Mouse (Mus musculus) adrenal gland (tissue): ENCODE measurements at regions not wholly inside any gene's neighbourhood (a gene's known extent, or its start where the extent isn't known, plus 50 kb on each side); places are given as distances from the start of the nearest gene placed in this dataset.
"Not testable (repeated sequence)": the region's sequence is repeated elsewhere in the genome, so short reads cannot be mapped to it uniquely, and the experiment has no call there.

Experiments
- intact Hi-C: fragments of 180-260 bp; cut with DNase I; formaldehyde crosslinking; loops from one replicate; pipeline ENCODE4 v1.15.1; 2025

DNA sequence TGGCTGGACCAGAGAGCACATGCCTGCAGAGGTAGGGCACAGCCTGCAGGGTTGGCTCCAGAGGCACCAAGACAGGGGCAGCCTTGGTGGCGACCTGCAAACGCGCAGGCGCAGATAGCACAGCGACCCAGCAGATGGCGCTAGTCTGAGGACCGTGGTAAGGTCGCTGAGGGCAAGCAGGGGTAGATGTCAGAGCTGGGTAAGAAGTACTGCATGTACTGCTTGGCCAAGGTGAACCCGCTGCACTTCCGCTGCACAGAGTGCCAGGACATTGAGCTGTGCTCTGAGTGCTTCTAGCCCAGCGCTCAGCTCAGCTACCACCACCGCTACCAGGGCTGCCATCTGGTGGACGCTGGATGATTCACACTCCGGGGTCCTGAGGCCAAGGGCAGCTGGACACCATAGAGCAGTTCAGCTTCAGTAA, 68.3 kb downstream of the Hsp90b1 start:
- intact Hi-C loops: loop anchor here (5.0 kb wide), 1 partner anchor 95 kb away; no protein-coding TSS in a partner anchor

DNA sequence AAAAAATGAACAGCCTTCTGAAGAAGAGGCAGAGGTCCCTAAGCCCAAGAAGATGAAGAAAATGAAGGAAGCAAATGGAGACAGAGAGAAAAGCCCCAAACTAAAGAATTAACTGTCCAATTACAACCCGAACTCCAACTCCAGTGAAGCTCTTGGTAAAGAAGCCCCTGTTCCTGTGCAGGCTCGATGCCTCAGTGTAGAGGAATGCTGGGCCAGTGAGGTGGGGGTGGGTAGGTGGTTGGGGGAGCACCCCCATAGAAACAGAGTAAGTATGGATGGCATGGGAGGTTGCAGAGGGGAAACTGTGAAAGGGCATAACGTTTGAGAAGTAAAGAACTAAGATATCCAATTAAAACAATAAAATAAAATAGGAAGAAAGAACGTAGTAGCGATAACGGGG, 68.8 kb downstream of the Hsp90b1 start:
- intact Hi-C loops: loop anchor here (5.0 kb wide), 1 partner anchor 96 kb away; no protein-coding TSS in a partner anchor

DNA sequence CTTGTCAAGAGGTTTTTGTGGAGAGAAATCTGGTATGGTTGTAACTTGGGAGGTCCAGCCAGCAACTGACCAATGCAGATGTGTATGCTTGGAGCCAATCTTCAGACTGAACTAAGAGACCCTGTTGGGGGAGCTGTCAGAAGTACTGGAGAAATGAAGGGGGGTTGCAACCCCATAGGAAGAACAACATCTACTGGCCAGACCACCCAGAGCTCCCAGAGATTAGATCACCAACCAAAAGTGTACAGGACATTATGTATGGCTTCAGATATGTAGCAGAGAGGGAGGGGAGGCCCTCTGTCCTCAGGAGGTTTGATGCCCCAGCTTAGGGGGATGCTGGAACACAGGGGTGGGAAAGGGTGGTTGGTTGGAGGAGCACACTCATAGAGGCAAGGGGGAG, 78.6 kb downstream of the Hsp90b1 start:
- intact Hi-C loops: not testable (repeated sequence)

DNA sequence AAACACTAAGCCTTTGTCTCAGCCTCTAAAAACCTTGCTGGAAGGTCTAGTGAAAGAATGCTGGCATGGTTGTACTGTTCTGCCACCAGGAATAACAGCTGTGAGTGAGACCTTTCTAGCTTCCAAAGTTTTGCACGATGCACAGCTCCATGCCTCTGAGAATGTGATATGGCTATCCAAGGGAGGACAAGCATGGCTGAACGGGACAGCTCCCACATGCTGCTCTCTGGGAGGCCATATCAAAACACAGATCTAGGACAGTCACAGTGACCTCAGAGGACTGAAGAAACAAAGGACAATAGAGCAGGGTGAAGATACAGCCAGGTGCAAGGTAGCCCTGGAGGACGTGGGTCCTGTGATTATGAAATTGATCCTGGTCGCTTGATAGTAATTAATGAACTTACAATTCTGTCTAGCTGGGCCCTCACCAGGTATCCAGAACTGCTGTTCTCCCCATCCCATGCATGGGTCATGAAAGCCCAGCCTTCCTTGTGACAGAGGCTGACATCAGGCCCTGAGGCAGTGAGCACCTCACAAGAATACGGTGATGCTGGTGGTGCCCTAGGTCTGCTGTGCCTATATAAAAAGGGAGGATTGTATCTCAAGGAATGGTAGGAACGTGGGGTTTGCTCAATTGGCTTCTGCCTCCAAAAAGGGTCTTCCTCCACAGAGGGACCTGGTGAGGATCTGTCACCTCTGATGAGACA, 87.2 kb downstream of the Hsp90b1 start:
- intact Hi-C loops: not testable (repeated sequence)

DNA sequence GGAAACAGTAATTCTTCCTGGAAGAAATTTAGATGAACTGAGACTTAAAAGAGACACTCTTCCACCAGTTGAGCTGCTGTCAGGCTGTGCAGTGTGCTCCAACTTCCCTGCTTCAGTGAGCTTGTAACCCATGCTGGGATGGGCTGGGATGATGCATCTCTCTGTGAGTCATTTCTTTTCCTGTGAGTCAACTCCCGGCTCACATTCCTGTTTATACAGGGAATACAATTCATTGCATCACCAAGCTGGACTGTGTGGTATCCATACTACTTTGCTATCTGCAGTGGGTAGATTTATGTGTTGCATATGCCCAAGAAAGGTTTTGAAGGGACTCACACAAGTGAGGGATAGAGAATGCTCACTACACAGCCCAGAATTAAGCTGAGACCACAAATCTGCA, 93.0 kb downstream of the Hsp90b1 start:
- intact Hi-C loops: loop anchor here (5.0 kb wide), 1 partner anchor 870 kb away; no protein-coding TSS in a partner anchor

DNA sequence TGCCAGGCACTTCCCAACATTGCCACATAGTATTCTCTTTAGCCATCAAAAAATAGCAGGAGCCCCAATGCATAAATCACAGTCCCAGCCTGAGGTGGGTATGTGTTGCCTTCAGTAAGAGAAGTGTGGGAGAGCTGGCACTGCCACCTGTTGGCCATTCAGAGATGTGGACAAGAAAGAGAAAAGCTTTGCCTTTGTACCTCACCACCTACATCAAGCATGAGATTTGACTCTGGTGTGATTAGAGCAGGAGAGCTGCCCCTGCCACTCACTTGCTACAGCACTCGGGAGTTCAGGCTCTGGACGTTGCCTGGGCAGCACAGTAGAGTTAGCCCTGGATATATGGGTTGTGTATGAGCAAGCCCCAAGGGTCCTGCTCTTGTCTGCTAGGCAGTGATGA, 95.3 kb downstream of the Hsp90b1 start:
- intact Hi-C loops: loop anchor here (5.0 kb wide), 1 partner anchor 868 kb away; no protein-coding TSS in a partner anchor

DNA sequence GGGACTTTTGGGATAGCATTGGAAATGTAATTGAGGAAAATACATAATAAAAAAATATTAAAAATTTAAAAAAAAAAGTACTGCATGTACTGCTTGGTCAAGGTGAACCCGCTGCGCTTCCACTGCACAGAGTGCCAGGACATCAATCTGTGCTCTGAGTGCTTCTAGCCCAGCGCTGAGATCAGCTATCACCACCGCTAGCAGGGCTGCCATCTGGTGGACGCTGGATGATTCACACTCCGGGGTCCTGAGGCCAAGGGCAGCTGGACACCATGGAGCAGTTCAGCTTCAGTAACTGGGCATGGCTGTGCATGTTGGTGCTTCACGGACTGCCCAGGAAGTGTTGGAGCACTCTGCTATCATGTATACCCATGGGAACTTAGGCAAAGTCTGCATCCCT, 102.1 kb upstream of the Syn3 start:
- intact Hi-C loops: not testable (repeated sequence)

DNA sequence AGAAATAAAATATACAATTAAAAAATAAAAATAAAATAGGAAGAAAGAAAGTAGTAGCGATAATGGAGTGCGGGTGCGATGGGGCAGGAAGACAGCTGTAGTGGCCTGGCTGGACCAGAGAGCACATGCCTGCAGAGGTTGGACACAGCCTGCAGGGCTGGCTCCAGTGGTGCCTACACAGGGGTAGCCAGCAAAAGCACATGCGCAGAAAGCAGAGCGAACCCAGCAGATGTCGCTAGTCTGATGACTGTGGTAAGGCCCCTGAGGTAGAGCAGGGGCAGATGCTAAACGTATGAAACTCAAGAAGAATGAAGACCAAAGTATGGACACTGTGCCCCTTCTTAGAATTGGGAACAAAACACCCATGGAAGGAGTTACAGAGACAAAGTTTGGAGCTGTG, 101.3 kb upstream of the Syn3 start:
- intact Hi-C loops: not testable (repeated sequence)

DNA sequence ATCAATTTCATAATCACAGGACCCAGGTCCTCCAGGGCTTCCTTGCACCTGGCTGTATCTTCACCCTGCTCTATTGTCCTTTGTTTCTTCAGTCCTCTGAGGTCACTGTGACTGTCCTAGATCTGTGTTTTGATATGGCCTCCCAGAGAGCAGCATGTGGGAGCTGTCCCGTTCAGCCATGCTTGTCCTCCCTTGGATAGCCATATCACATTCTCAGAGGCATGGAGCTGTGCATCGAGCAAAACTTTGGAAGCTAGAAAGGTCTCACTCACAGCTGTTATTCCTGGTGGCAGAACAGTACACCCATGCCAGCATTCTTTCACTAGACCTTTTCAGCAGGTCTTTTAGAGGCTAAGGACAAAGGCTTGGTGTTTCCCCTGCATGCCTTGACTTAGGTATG, 91.5 kb upstream of the Syn3 start:
- intact Hi-C loops: not testable (repeated sequence)

DNA sequence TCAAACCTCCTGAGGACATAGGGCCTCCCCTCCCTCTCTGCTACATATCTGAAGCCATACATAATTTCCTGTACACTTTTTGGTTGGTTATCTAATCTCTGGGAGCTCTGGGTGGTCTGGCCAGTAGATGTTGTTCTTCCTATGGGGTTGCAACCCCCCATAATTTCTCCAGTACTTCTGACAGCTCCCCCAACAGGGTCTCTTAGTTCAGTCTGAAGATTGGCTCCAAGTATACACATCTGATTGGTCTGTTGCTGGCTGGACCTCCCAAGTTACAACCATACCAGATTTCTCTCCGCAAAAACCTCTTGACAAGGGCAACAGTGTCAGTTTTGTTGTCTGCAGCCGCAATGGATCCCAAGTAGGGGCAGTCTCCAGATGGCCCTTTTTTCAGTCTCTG, 68.2 kb upstream of the Syn3 start:
- intact Hi-C loops: not testable (repeated sequence)

DNA sequence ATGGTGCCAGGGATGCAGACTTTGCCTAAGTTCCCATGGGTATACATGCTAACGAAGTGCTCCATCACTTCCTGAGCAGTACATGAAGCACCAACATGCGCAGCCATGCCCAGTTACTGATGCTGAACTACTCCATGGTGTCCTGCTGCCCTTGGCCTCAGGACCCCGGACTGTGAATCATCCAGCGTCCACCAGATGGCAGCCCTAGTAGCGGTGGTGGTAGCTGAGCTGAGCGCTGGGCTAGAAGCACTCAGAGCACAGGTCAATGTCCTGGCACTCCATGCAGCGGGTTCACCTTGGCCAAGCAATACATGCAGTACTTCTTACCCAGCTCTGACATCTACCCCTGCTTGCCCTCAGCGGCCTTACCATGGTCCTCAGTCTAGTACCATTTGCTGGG, 57.1 kb upstream of the Syn3 start:
- intact Hi-C loops: no loop called here
